Mouse (Mus musculus) heart, embryonic 16.5 days (tissue): ENCODE data around the gene Gm4969. TPM values are rescaled to one million over a fixed set of nuclear protein-coding genes. Genes with fewer than 3 reads are reported as not detected.

Experiments used
- ATAC-seq: fragments of 200-750 bp; cut with Nextera tagmentation; replicated peaks from 2 replicates; pipeline ENCODE4 v1.8.0; 2017; ENCODE audit warnings: moderate number of reproducible peaks; ENCODE audit not compliant: insufficient read depth, low FRiP score; ENCODE audit errors: extremely low read depth
- H3K27ac ChIP-seq: fragments of 300-500 bp; sonication (generic); 2 replicates; pipeline ENCODE4 v1.5.1; 2014; ENCODE audit warnings: mild to moderate bottlenecking, low read length, control low read depth, moderate library complexity
- H3K27me3 ChIP-seq: fragments of 300-500 bp; sonication (generic); 2 replicates; pipeline ENCODE4 v1.6.1; 2014; ENCODE audit warnings: low read length, mixed read lengths; ENCODE audit not compliant: control insufficient read depth, insufficient read depth
- H3K36me3 ChIP-seq: fragments of 300-500 bp; sonication (generic); 2 replicates; pipeline ENCODE4 v1.6.1; 2014; ENCODE audit not compliant: control insufficient read depth, insufficient read depth
- H3K4me1 ChIP-seq: fragments of 300-500 bp; sonication (generic); 2 replicates; pipeline ENCODE4 v1.6.1; 2014; ENCODE audit warnings: low read length, mixed read lengths; ENCODE audit not compliant: control insufficient read depth, insufficient read depth
- H3K4me2 ChIP-seq: fragments of 300-500 bp; sonication (generic); 2 replicates; pipeline ENCODE4 v1.6.1; 2014; ENCODE audit warnings: low read depth, mild to moderate bottlenecking, control low read depth, low read length
- H3K4me3 ChIP-seq: fragments of 300-500 bp; sonication (generic); 2 replicates; pipeline ENCODE4 v1.5.1; 2014; ENCODE audit warnings: mild to moderate bottlenecking, control low read depth, low read length
- H3K9ac ChIP-seq: fragments of 300-500 bp; sonication (generic); 2 replicates; pipeline ENCODE4 v1.6.1; 2014; ENCODE audit warnings: low read length, control low read depth
- H3K9me3 ChIP-seq: fragments of 300-500 bp; sonication (generic); replicated peaks from 2 replicates; pipeline ENCODE4 v1.6.1; 2016; ENCODE audit warnings: low read length; ENCODE audit not compliant: control insufficient read depth
- WGBS: fragments of 180-500 bp; shearing (Covaris S2); extraction: QIAGEN DNeasy Blood & Tissue Kit; methylation state at CpG from one replicate; pipeline ENCODE4 v1.1.7; 2014; 5-methylcytosine and 5-hydroxymethylcytosine counted together
- polyA plus RNA-seq: library from polyadenylated mRNA; unstranded; fragments of >200 nt; fragmentation: Nextera tagmentation; extraction: Ambion mirVana; gene quantifications from 2 replicates; pipeline ENCODE4 v1.2.1, GENCODE M21; 2015

Gene Gm4969
- polyA plus RNA-seq, 1 experiment from 2014 or later = 0.38 TPM

DNA sequence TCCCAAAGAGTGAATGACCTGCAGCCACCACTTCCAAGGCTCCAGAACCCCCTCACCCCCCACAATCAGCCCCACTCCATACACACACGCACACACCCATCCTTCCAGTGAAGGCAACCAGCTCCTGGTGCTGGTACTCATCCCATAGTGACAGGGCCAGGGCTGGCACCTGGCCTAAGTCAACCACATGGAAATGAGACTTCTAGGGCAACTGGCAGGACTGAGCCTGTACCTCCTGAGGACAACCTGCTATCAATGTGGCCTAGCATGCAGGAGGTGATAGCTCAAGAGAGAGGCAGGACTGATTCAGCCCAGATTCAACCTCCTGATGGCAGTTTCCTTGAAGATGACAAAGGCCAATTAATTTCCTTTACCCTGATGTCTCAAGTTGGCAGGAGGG, 17.9 kb downstream of the Gm4969 start:
- no peak for ATAC-seq
- Histone ChIP-seq H3K4me2 (no peak overlapping the region), H3K27me3 (no peaks in the 10 kb centered on the region), H3K9me3 (peaks cover 5% of the 10 kb centered on the region), H3K4me3 (no peak overlapping the region), H3K27ac (no peak overlapping the region), H3K36me3 (peaks cover 4% of the 10 kb centered on the region; the same call in 1 of the 2 replicates), H3K4me1 (peaks cover 23% of the 10 kb centered on the region), H3K9ac (no peak overlapping the region)
- WGBS = 63% methylated on average over 1 of the region's 1 CpGs

- 74% methylated on average over 7 of the region's 7 CpGs for WGBS
- no peak overlapping the region for H3K9ac ChIP-seq
- no peak for ATAC-seq
Observed at GRCm38 (mm10) chr7:19098811-19099210, 19.4 kb downstream of the Gm4969 start.

GRCm38 (mm10) chr7:19097863-19098262, 20.3 kb downstream of the Gm4969 start:
- no peak overlapping the region for H3K4me2 ChIP-seq
- peaks cover 30% of the 10 kb centered on the region for H3K4me1 ChIP-seq
- no peak overlapping the region for H3K27ac ChIP-seq
- no peak overlapping the region for H3K9ac ChIP-seq
- H3K27me3 ChIP-seq = no peaks in the 10 kb centered on the region
- H3K36me3 ChIP-seq = peaks cover 4% of the 10 kb centered on the region; the same call in 1 of the 2 replicates
- ATAC-seq = no peak
- H3K4me3 ChIP-seq = no peak overlapping the region
- peaks cover 5% of the 10 kb centered on the region for H3K9me3 ChIP-seq

More at GRCm38 (mm10) chr7:19098811-19099210, 19.4 kb downstream of the Gm4969 start:
- Histone ChIP-seq H3K36me3 (peaks cover 4% of the 10 kb centered on the region; the same call in 1 of the 2 replicates), H3K27me3 (no peaks in the 10 kb centered on the region), H3K4me3 (no peak overlapping the region), H3K9me3 (peaks cover 5% of the 10 kb centered on the region), H3K4me1 (peaks cover 23% of the 10 kb centered on the region), H3K27ac (no peak overlapping the region), H3K4me2 (no peak overlapping the region)

DNA sequence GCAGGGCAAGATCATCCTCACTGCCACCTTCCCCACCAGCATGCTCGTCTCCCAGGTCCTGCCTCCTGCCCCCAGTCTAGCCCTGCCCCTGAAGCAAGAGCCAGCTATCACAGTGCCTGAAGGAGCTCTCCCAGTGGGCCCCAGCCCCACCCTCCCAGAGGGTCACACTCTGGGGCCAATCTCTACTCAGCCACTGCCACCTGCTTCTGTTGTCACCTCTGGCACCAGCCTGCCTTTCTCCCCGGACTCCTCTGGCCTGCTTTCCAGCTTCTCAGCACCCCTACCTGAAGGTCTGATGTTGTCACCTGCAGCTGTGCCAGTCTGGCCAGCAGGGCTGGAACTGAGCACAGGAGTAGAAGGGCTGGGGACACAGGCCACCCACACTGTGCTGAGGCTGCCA, 21.0 kb downstream of the Gm4969 start:
- H3K27me3 ChIP-seq = no peaks in the 10 kb centered on the region
- H3K9me3 ChIP-seq = no peaks in the 10 kb centered on the region; the same call in 1 of the 2 replicates
- no peak for ATAC-seq
- peaks cover 36% of the 10 kb centered on the region for H3K4me1 ChIP-seq
- WGBS = 32% methylated on average over 2 of the region's 2 CpGs
- H3K9ac ChIP-seq = peak overlapping the region; percentile 12; the same call in 1 of the 2 replicates
- H3K4me2 ChIP-seq = no peak overlapping the region
- H3K4me3 ChIP-seq = no peak overlapping the region
- peaks cover 4% of the 10 kb centered on the region; the same call in 1 of the 2 replicates for H3K36me3 ChIP-seq
- no peak overlapping the region for H3K27ac ChIP-seq

- ATAC-seq = no peak
- peaks cover 6% of the 10 kb centered on the region; the same call in 1 of the 2 replicates for H3K36me3 ChIP-seq
- no peaks in the 10 kb centered on the region for H3K9me3 ChIP-seq
- 58% methylated on average over 5 of the region's 5 CpGs for WGBS
- peak overlapping the region; percentile 94 for H3K4me2 ChIP-seq
- peak overlapping the region; percentile 84 for H3K9ac ChIP-seq
- peak overlapping the region; percentile 99; the same call in 1 of the 2 replicates for H3K27ac ChIP-seq
- peak overlapping the region; percentile 65 for H3K4me3 ChIP-seq
- no peaks in the 10 kb centered on the region for H3K27me3 ChIP-seq
- H3K4me1 ChIP-seq = peaks cover 43% of the 10 kb centered on the region
Observed at GRCm38 (mm10) chr7:19096421-19096976, 21.7 kb downstream of the Gm4969 start.

- peak overlapping the region; percentile 65 for H3K4me3 ChIP-seq
- H3K4me2 ChIP-seq = peak overlapping the region; percentile 94
- H3K9ac ChIP-seq = peak overlapping the region; percentile 84
- no peak for ATAC-seq
- H3K27me3 ChIP-seq = no peaks in the 10 kb centered on the region
- H3K27ac ChIP-seq = peak overlapping the region; percentile 99
- H3K36me3 ChIP-seq = peaks cover 11% of the 10 kb centered on the region
- H3K4me1 ChIP-seq = peaks cover 43% of the 10 kb centered on the region
- no peaks in the 10 kb centered on the region for H3K9me3 ChIP-seq
- WGBS = 1% methylated on average over 19 of the region's 19 CpGs
Observed at GRCm38 (mm10) chr7:19095751-19096110, 22.4 kb downstream of the Gm4969 start.

GRCm38 (mm10) chr7:19094826-19095750, 23.1 kb downstream of the Gm4969 start:
- H3K9me3 ChIP-seq = no peaks in the 10 kb centered on the region
- under 1% methylated on average over 85 of the region's 87 CpGs for WGBS
- no peaks in the 10 kb centered on the region for H3K27me3 ChIP-seq
- peak overlapping the region; percentile 84 for H3K9ac ChIP-seq
- peaks cover 43% of the 10 kb centered on the region for H3K4me1 ChIP-seq
- H3K36me3 ChIP-seq = peaks cover 13% of the 10 kb centered on the region
- peak overlapping the region; percentile 99 for H3K27ac ChIP-seq
- ATAC-seq = no peak
- peak overlapping the region; percentile 94 for H3K4me2 ChIP-seq
- peak overlapping the region; percentile 65 for H3K4me3 ChIP-seq

DNA sequence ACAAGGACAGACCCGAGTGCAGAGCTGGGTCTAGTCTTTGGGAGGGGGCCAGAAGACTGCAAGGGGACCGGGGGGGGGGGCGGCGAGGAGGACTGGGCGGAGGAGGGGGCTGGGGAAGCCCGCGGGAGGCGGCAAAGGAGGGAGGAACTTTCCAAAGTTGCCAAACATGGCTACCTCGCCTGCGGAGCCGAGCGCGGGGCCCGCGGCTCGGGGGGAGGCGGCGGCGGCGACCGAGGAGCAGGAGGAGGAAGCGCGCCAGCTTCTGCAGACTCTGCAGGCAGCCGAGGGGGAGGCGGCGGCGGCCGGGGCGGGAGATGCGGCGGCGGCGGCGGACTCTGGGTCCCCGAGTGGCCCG, 23.7 kb downstream of the Gm4969 start, which contains the start of gene Six5:
Gene Six5 (plus strand): TSS at position 124 of the 355 bp plus-strand sequence.
- Histone ChIP-seq H3K4me2 (peak within 1 kb of the TSS; percentile 94), H3K9me3 (no peaks in the 10 kb centered on the region), H3K4me3 (peak within 1 kb of the TSS; percentile 65), H3K27me3 (no peaks in the 10 kb centered on the region), H3K27ac (peak within 1 kb of the TSS; percentile 99), H3K36me3 (peaks cover 16% of the 10 kb centered on the region), H3K9ac (peak within 1 kb of the TSS; percentile 84), H3K4me1 (peaks cover 43% of the 10 kb centered on the region)
- WGBS = 1% methylated on average over 27 of the region's 36 CpGs
- ATAC-seq = peak; percentile 1
